Mouse (Mus musculus): ENCODE results near the gene Eif4g1. TPM values are rescaled to one million over a fixed set of nuclear protein-coding genes. Genes with fewer than 3 reads are reported as not detected.

Gene Eif4g1
- polyA plus RNA-seq, 1 experiment from 2014 or later = 148 TPM

- no peaks in the 10 kb centered on the region for H3K9me3 ChIP-seq
- peaks cover 21% of the 10 kb centered on the region for H3K36me3 ChIP-seq
- no peak overlapping the region for H3K27ac ChIP-seq (replicated peaks)
- H3K4me2 ChIP-seq = no peak overlapping the region
- no peak for ATAC-seq (ENCODE audit: low FRiP score, low read depth)
- no peak overlapping the region for H3K4me3 ChIP-seq
- peaks cover 47% of the 10 kb centered on the region for H3K4me1 ChIP-seq (replicated peaks)
- WGBS = 83% methylated on average over 5 of the region's 5 CpGs
- no peaks in the 10 kb centered on the region for H3K27me3 ChIP-seq
- H3K9ac ChIP-seq = no peak overlapping the region
These were observed 31.2 kb downstream of the Eif4g1 start for GRCm38 (mm10) chr16:20699266-20699665.

DNA sequence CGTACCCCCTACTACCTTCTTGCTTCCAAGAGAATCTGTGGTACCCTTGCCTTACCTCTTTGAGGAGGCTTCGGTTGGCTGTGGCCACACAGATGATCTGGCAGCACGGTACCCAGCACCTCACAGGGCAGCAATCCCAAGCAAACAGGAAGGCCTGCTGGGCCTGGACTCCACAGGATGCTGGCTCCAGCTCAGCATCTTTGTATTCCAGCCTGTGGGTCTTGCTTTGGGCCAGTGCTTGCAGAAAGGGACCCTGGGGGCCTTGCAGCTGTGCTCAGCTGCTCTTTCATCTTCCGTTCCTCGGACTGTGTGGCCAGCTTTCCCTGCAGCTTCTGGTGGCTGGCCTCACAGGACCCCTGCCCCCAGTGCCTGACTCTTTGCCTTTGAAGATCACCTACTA lies 31.9 kb downstream of the Eif4g1 start:
- H3K36me3 ChIP-seq = peaks cover 21% of the 10 kb centered on the region
- 40% methylated on average over 5 of the region's 5 CpGs for WGBS
- no peak overlapping the region for H3K9ac ChIP-seq

GRCm38 (mm10) chr16:20701316-20701715 lies 33.2 kb downstream of the Eif4g1 start:
- H3K36me3 ChIP-seq = peaks cover 27% of the 10 kb centered on the region
- H3K9ac ChIP-seq = no peak overlapping the region
- ATAC-seq (ENCODE audit: low FRiP score, low read depth) = no peak
- peak overlapping the region; percentile 59; the same call in 1 of the 2 replicates for H3K27ac ChIP-seq (replicated peaks)
- 40% methylated on average over 7 of the region's 7 CpGs for WGBS
- no peaks in the 10 kb centered on the region for H3K9me3 ChIP-seq
- peaks cover 27% of the 10 kb centered on the region for H3K4me1 ChIP-seq (replicated peaks)
- H3K4me2 ChIP-seq = no peak overlapping the region
- no peak overlapping the region for H3K4me3 ChIP-seq
- no peaks in the 10 kb centered on the region for H3K27me3 ChIP-seq

More for the DNA sequence above, 31.9 kb downstream of the Eif4g1 start:
- Histone ChIP-seq H3K4me3 (no peak overlapping the region), H3K4me1 (replicated peaks) (peaks cover 40% of the 10 kb centered on the region), H3K4me2 (no peak overlapping the region), H3K9me3 (no peaks in the 10 kb centered on the region), H3K27ac (replicated peaks) (no peak overlapping the region), H3K27me3 (no peaks in the 10 kb centered on the region)
- no peak for ATAC-seq (ENCODE audit: low FRiP score, low read depth)

DNA sequence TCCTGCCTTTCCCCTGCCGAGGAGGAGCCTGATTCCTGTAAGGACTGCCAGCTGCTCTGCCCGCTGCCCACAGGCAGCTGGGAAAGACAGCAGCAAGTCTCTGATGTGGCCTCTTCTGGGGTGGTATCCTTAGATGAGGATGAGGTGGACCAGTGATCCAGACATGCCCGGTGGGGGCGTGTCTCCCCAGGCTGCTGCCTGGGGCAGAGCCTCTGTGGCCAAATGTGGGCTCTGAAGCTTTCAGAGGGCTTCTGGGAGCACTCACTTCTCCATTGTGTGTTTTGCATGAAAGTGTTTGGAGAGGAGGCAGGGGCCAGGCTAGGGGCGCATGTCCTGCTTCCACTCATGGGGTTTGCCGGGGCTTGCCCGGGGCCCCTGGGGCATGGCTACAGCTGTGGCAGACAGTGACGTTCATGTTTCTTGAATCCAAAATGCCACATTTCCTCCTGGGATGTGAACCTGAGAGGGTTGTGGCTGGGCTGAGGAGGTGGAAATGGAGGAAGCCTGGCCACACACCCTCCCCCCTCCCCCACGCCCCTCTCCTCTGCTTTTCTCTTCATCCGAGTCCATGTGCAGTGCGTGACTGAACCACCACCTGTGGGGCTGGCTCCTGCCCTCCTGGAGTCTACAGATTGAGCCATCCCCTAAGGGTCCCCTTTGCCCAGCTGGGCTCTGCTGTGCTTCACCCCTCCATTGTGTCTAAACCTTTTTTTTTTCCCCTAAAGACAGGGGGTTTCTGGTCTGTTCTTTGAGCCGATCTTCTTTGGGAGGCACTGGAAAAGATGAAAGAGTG lies 33.8 kb downstream of the Eif4g1 start:
- peak; percentile 9; the same call in 1 of the 2 replicates for ATAC-seq (ENCODE audit: low FRiP score, low read depth)
- Histone ChIP-seq H3K4me2 (no peak overlapping the region), H3K36me3 (peaks cover 27% of the 10 kb centered on the region), H3K9ac (no peak overlapping the region), H3K27ac (replicated peaks) (peak overlapping the region; percentile 59), H3K4me3 (no peak overlapping the region), H3K9me3 (no peaks in the 10 kb centered on the region), H3K27me3 (no peaks in the 10 kb centered on the region), H3K4me1 (replicated peaks) (peaks cover 21% of the 10 kb centered on the region)
- 14% methylated on average over 12 of the region's 12 CpGs for WGBS

GRCm38 (mm10) chr16:20702522-20702893 lies 34.4 kb downstream of the Eif4g1 start:
- Histone ChIP-seq H3K9me3 (no peaks in the 10 kb centered on the region), H3K4me3 (no peak overlapping the region), H3K4me2 (no peak overlapping the region), H3K9ac (no peak overlapping the region), H3K4me1 (replicated peaks) (peaks cover 17% of the 10 kb centered on the region), H3K27me3 (no peaks in the 10 kb centered on the region), H3K27ac (replicated peaks) (peak overlapping the region; percentile 59), H3K36me3 (peaks cover 31% of the 10 kb centered on the region)
- ATAC-seq (ENCODE audit: low FRiP score, low read depth) = peak; percentile 64
- WGBS = 5% methylated on average over 8 of the region's 8 CpGs

- Histone ChIP-seq H3K9me3 (no peaks in the 10 kb centered on the region), H3K36me3 (peaks cover 36% of the 10 kb centered on the region), H3K4me3 (no peak overlapping the region), H3K27ac (replicated peaks) (no peak overlapping the region), H3K4me2 (no peak overlapping the region), H3K27me3 (no peaks in the 10 kb centered on the region), H3K4me1 (replicated peaks) (peaks cover 16% of the 10 kb centered on the region), H3K9ac (no peak overlapping the region)
- WGBS = 94% methylated on average over 10 of the region's 10 CpGs
- no peak for ATAC-seq (ENCODE audit: low FRiP score, low read depth)
These were observed 35.0 kb downstream of the Eif4g1 start for GRCm38 (mm10) chr16:20703071-20703470.

GRCm38 (mm10) chr16:20703699-20704400 lies 35.7 kb downstream of the Eif4g1 start:
- Histone ChIP-seq H3K9ac (no peak overlapping the region), H3K27me3 (no peaks in the 10 kb centered on the region), H3K4me2 (no peak overlapping the region), H3K4me1 (replicated peaks) (peaks cover 16% of the 10 kb centered on the region), H3K27ac (replicated peaks) (no peak overlapping the region), H3K4me3 (no peak overlapping the region), H3K36me3 (peaks cover 32% of the 10 kb centered on the region), H3K9me3 (no peaks in the 10 kb centered on the region)
- no peak for ATAC-seq (ENCODE audit: low FRiP score, low read depth)
- WGBS = 90% methylated on average over 6 of the region's 6 CpGs

DNA sequence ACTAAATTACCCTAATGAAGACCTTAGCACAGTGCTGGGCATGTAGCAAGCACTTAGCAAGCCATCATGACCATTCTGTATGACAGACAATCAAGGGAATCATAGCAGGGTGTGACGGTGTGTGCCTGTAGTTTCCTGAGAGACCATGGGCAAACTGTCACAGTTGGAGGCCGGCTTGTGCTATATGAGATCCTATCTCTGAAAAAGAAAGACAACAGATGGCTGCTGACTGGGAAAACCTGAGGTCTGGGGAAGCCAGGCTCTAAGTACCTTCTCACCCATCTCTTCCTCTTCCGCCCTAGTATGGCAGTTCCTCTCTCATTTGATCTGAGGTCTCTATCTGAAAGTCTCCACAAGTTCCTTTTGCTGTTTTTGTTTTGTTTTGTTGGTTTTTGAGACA lies 37.7 kb downstream of the Eif4g1 start:
- no peaks in the 10 kb centered on the region for H3K27me3 ChIP-seq
- H3K9ac ChIP-seq = no peak overlapping the region
- H3K27ac ChIP-seq (replicated peaks) = no peak overlapping the region
- peaks cover 24% of the 10 kb centered on the region for H3K36me3 ChIP-seq
- no peaks in the 10 kb centered on the region for H3K9me3 ChIP-seq
- H3K4me3 ChIP-seq = no peak overlapping the region
- peaks cover 16% of the 10 kb centered on the region for H3K4me1 ChIP-seq (replicated peaks)
- H3K4me2 ChIP-seq = no peak overlapping the region
- WGBS = 65% methylated on average over 3 of the region's 3 CpGs
- ATAC-seq (ENCODE audit: low FRiP score, low read depth) = no peak

DNA sequence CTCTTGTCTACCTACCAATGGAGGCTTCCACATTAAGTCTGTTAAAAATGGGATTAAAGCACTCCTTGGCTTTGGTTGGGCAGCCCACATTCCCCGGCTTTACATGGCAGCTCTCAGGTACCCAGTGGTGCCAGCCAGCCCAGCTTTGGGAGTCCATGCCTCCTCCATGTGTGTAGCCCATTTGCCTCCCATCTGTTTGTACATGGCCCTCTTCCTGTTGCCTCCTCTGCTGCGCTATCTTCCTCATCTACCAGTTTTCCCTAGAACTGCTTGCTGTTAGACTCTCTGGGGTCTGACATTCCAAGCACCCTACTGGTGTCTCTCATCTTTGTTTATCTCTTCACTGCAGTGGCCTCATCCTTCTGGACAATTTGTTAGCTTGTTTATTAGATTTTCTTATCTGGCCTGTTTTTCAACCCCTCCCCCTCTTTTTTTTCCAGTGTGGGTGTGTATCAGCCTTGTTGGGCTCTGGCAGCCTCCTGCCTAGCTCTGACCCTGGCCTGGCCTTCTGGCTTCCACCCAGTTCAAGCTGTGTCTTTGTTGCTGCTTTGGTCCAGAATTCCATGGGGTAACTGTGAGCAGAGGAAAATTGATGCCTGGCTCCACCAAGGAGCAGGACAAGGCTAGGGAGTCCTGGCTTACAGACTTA lies 38.4 kb downstream of the Eif4g1 start:
- Histone ChIP-seq H3K4me2 (no peak overlapping the region), H3K27ac (replicated peaks) (no peak overlapping the region), H3K4me3 (no peak overlapping the region), H3K36me3 (peaks cover 29% of the 10 kb centered on the region), H3K9me3 (no peaks in the 10 kb centered on the region), H3K27me3 (no peaks in the 10 kb centered on the region), H3K9ac (no peak overlapping the region), H3K4me1 (replicated peaks) (peaks cover 12% of the 10 kb centered on the region)
- 83% methylated on average over 2 of the region's 2 CpGs for WGBS
- no peak for ATAC-seq (ENCODE audit: low FRiP score, low read depth)

DNA sequence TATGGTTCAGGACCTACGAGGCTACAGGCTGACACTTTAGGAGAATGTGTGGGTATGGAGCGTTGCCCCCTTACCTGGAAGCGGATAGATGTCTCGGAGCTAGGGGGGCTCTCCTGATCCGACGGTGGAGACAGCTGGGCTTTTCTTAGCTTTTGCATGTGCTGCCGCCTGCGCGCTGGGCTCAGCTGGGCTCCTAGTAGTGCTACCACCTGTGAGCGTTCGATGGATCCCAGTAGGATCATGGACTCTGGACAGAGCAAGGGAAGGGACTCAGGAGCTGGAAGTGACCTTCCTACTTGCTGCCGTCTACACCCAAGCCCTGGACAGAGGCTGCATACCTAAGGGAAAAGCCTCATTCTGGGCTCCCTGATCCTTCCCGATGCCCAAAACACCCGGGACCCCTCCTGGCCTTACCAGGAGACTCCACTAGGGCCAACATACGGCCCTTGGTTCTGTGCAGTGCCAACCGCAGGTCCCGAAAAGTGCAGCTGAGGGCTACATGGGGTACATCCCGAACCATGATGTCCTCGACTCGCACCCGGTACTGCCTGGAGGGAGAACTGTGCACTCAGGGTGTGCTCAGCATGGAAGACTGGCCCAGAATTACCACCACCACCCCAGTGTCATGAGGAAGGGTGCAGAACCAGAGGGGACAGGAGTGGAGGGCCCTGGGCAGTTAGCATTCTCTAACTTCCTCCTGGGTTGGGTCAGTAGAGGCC lies 40.3 kb downstream of the Eif4g1 start:
- Histone ChIP-seq H3K9ac (no peak overlapping the region), H3K27me3 (no peaks in the 10 kb centered on the region), H3K4me2 (no peak overlapping the region), H3K36me3 (peaks cover 34% of the 10 kb centered on the region), H3K4me3 (no peak overlapping the region), H3K4me1 (replicated peaks) (peaks cover under 1% of the 10 kb centered on the region), H3K9me3 (no peaks in the 10 kb centered on the region), H3K27ac (replicated peaks) (no peak overlapping the region)
- ATAC-seq (ENCODE audit: low FRiP score, low read depth) = peak; percentile 19; the same call in 1 of the 2 replicates
- 92% methylated on average over 21 of the region's 21 CpGs for WGBS

- peaks cover 33% of the 10 kb centered on the region for H3K36me3 ChIP-seq
- no peak overlapping the region for H3K27ac ChIP-seq (replicated peaks)
- peak; percentile 31 for ATAC-seq (ENCODE audit: low FRiP score, low read depth)
- H3K4me3 ChIP-seq = no peak overlapping the region
- 73% methylated on average over 19 of the region's 19 CpGs for WGBS
- H3K9ac ChIP-seq = no peak overlapping the region
- H3K27me3 ChIP-seq = no peaks in the 10 kb centered on the region
- no peak overlapping the region for H3K4me2 ChIP-seq
- H3K4me1 ChIP-seq (replicated peaks) = peaks cover 8% of the 10 kb centered on the region
- H3K9me3 ChIP-seq = no peaks in the 10 kb centered on the region
These were observed 41.0 kb downstream of the Eif4g1 start for GRCm38 (mm10) chr16:20708939-20709734.
